Mouse (Mus musculus): ENCODE data around the gene Itga2.

GRCm38 (mm10) chr13:114838535-114838990 is 93.3 kb downstream of the Itga2 start:
- TF ChIP-seq CTCF (IDR thresholded peaks at IDR 0.05; ENCODE audit: low read depth, low read length) (no peak), POLR2A (IDR thresholded peaks at IDR 0.05; ENCODE audit: extremely low read depth, insufficient read depth, low read length) (no peak)

Measured in liver, adult 2 months (tissue).